Mouse (Mus musculus) v-Abl transformed pro-B cells (cell line): ENCODE measurements around the gene Twist1.

Experiments
- in situ Hi-C, 2 experiments: fragments of 400-800 bp; cut with MboI; formaldehyde crosslinking; loops; one replicate each; pipeline ENCODE4 v1.15.1; 2025; ENCODE audit not compliant: unreplicated experiment in 2 of 2

Twist1 gene

GRCm38 (mm10) chr12:33957400-33958240 is at the start of gene Twist1:
Gene Twist1 (plus strand): TSS chr12:33957671.
- in situ Hi-C loops: no loop called here

GRCm38 (mm10) chr12:33926751-33927150 is 30.7 kb upstream of the Twist1 start:
- in situ Hi-C loops: no loop called here

DNA sequence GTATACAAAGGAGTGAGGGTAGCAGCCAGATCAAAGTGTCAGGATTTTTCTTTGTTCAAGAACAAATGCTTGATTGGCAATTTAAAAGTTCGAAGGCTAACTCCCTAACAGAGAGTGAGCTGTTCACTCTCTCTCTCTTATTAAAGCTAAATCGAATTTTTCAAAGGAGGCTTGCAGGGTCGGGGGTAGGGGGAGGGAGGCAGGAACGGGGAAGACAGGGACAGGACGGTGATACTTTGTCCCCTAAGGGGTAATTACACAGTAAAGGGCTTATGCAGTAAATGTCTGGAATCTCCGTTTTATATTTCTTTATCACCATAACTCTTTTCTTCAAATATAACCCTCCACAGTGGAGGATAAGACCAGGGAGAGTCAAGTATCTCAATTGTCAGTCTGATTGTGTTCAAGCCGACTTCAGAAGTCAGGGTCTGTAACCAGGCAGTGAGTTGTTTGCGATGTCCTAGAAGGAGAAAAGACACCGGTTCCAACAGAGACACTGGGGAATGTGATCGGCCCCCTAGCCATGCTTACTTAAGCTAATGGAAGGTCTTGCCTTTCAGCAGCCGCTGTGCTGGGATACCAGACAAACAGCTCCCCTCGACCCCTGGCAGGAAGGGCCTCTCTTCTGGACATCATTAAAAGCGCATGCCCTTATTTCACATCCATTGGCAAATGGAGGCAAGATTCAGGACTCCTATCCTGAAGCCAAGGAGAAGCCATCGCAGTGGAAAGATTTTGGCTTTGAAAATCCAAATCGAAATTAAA is 30.0 kb upstream of the Twist1 start:
- in situ Hi-C loops: no loop called here

- in situ Hi-C loops: no loop called here
These were observed 28.9 kb upstream of the Twist1 start, which contains the start of gene Ferd3l for GRCm38 (mm10) chr12:33928331-33929192. Gene Ferd3l (plus strand): TSS chr12:33928425.

GRCm38 (mm10) chr12:33952843-33953242 is 4.6 kb upstream of the Twist1 start:
- in situ Hi-C loops: no loop called here

DNA sequence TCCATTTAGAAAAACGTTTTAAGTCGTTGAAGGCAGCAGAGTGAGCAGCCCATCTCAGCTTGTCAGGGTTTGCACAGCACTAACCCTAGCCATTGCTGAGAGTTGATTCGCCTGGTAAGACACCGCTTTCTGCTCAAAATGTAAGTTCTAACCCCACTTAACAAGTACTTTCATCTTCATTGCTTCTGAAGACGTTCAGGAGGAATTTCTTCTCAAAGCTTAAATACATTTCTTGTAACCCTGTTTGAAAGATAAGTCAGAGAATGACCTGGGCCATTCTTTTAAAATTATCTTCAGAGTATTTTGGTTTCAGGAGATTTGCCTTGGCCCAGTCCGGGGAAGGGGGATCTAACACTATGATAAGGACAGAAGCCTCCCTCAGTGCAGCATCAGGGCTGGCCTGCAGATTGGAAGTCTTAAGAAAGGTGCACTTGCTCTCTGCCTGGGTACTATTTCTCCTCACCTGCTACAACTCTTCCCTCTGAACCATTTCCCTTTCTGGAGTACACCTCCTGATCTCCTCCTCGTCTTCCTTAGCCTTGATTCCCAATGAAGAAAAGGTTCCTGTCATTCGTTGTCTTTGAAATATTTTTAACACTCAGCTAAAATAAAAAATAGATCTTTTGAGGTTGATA is 2.4 kb upstream of the Twist1 start:
- in situ Hi-C loops: no loop called here

DNA sequence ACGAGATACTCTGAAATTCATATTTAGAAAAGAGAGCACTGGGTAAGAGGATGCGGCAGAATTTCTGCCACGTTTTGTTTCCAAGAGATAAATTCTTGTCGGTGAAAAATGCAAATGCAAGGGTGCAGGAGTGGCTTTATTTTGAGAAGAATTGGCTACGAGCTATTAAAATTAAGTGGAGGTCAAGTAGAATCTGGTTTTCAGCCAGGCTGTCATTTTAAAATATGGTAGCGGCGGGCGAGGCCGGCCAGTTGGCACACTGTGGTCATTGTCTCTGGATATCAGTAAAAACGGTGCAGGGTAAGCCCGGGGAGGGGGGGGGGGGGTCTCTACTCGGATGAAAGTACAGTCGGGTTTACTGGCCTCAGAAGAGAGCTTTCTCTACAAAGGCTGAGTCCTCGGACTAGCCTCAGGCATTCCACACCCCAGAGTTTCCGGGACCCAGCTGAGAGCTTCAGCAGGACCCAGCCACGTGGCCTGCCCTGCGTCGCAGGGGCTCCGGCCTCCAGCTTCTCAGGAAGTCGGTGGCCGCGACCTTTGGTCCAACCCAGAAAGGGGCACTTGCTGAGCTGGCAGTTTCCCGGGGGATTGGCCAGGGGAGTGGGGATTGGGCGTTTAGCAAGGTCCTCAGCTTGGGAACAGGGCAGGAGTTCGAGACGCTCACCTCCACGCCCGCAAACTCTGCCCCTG is 1.7 kb upstream of the Twist1 start:
- in situ Hi-C loops: no loop called here

- in situ Hi-C loops: no loop called here
These were observed 683 bp upstream of the Twist1 start for GRCm38 (mm10) chr12:33956576-33957399.

DNA sequence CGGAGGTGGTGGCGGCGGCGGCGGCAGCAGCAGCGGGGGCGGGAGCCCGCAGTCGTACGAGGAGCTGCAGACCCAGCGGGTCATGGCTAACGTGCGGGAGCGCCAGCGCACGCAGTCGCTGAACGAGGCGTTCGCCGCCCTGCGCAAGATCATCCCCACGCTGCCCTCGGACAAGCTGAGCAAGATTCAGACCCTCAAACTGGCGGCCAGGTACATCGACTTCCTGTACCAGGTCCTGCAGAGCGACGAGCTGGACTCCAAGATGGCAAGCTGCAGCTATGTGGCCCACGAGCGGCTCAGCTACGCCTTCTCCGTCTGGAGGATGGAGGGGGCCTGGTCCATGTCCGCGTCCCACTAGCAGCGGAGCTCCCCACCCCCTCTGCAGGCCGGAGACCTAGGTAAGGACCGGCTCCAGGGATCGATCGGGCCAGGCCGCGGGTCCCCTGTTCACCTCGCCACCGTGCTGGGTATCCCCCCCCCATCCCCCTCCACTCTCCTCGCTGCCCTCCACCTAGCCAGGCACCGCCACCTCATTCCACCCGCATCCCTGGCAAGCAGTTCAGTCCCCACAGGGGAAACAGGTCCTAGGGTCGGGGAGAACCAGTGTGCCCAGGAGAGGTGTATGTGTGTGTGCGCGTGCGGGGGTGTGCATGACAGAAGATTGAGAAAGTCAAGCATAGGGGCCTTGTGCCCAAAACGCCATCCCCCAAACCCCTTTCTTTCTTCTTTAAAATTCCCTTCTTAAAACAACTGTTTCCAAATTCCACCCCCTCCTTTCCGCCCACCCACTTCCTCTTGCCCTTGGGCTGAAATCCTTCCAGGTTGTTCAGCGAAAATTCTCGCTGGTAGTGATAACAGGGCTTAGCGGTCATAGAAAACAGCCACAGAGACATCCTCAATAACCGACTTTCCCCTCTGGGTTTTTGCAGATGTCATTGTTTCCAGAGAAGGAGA is 1.0 kb downstream of the Twist1 start:
- in situ Hi-C loops: no loop called here

DNA sequence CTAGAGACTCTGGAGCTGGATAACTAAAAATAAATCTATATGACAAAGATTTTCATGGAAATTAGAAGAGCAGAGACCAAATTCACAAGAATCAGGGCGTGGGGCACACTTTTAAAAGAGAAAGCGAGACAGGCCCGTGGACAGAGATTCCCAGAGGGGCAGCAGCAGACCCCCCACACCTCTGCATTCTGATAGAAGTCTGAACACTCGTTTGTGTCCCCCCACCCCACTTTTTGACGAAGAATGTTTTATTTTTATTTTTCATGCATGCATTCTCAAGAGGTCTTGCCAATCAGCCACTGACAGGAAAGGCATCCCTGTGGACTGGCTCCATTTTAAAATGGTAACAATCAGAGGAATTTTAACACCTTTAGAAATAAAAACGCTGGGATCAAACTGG is 1.7 kb downstream of the Twist1 start:
- in situ Hi-C loops: no loop called here

DNA sequence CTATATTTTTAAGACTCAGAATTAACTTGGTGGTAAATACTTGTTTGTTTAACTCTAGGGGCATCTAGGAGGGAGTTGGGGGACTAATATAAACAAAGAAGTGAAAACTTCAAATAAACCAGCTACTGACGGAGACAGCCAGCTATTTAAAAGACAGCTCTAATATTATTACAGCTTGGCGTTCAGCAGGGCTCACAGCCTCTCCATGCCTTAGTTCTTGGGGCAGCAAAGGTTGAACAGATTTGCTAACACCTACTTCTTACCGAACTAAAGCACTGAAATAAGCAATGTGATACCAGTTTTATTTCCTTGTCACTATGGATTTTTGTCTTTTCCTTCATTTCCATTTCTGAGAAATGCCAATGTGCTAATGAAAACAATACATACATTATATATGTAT is 2.4 kb downstream of the Twist1 start:
- in situ Hi-C loops: no loop called here

- in situ Hi-C loops: no loop called here
These were observed 3.5 kb downstream of the Twist1 start for GRCm38 (mm10) chr12:33961013-33961412.

DNA sequence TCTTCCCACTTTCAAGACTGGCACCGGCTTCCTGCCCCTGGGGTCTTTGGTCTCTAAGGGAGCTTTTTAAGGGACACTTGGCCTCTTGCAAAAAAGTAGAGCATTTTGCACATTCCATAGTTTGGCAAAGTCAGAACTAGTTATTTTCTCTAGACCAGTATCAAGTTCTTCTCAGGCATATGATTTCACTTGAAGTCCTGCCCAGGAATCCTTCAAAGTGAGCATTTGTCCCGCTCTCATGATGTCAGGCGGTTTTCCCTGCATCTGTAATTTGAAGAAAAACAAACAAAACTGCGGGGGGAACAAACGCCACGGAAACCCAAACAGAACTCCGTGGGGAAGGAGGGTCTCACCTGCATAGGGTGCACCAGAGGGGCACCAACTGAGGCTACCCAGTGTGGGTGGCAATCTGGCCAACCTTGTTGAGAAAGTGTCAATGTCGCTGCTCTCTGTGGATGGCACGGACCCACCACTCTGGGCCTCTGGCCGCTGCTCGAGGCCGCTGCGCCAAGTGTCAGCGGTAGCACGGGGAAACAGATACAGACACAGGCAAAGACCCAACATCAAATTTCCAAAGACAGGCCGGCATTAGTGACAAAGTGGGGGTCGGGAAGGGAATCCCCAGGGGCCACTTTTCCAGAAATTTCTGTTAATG is 4.8 kb downstream of the Twist1 start:
- in situ Hi-C loops: no loop called here

DNA sequence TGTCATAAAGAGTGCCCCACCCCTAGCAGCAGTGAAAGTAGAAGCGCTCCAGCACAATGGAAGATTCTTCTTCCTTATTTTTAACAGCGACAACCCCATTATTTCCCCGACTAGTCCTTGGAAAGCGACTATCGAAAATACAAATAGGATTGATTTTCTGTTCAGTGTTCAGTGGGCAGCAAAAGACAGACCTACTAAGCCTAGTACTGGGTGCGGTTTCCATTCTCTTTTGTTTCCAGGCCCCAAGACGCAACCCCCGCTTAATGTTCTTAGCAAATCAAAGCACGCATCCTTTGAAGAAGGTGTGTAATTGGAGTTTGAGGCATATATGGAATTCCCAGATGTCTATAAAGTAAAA is 5.3 kb downstream of the Twist1 start:
- in situ Hi-C loops: no loop called here

- in situ Hi-C loops: no loop called here
These were observed 6.3 kb downstream of the Twist1 start for GRCm38 (mm10) chr12:33963671-33964369.

DNA sequence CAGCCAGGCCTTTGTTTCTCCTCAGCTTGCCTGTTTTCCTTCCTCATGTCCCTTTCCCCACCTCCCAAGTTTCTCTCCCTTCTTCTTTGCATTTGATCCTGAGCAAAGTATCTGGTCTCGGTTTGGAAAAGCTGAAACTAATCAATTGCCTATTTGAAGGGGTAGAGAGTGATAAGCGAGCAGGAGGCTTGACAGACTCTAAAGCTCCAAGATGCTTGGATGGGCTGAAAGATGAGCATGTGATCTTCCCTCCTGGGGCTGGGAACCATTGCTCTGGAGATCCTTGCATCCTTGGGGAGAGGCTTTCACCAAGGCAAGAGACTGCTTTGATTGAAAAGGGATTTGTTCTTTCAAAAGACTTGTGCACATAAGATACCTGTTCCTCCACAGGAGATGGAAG is 7.0 kb downstream of the Twist1 start:
- in situ Hi-C loops: no loop called here
